7 mouse cellular contexts compared by ENCODE assay signal in the genomic region with DNA sequence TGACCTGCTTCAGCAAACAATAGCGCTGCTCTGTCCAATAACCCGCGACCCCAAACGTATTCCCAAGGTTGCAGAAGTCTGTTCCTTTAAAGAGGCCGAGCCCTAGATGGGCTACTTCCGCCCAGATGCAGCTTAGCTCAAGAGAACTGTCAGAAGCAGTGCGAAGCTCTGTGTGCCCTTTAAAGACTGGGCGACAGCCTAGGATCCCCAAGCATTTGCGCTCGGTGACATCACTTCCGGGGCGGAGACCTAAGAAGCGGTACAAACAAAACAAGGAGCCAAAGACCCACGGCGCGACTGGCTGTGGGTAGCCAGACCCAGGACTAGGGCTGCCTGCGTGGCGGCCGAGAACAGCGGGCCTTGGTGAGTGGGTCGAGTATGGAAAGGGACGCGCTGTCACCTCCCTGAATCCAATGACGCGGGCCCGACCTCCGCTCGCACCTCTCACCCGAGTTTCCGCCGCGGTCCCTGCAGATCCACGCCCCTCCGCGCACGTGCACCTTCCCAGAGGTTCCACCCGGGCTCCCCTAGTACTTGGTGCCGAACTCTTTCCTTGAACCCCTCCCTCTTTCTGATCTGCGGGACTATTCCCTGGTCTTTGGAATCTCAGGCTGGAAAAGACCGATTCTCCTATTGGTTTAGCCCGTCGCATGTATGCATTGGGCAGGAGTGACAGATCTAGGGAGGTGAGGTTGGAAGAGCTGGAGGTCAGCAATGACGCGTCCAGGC. TPM values are rescaled to one million over a fixed set of nuclear protein-coding genes. Genes with fewer than 3 reads are reported as not detected.
DNase-seq lines count a peak whose midpoint lies in the region; ATAC-seq lines count a peak whose summit lies in the region.

A gene (minus strand): TSS at position 219 of the 729 bp plus-strand sequence.

- H3K9me3 ChIP-seq in embryonic facial prominence, embryonic 11.5 days (replicated peaks; ENCODE audit: control insufficient read depth, low read length), result no peaks in the 10 kb centered on the region
- H3K9me3 ChIP-seq in limb, embryonic 10.5 days (replicated peaks), result no peaks in the 10 kb centered on the region
- no peaks in the 10 kb centered on the region for H3K9me3 ChIP-seq in midbrain, embryonic 13.5 days

- peak within 1 kb of the TSS; percentile 64 for H3K9ac ChIP-seq in embryonic facial prominence, embryonic 11.5 days (replicated peaks; ENCODE audit: low read length)
- peak within 1 kb of the TSS; percentile 72 for H3K9ac ChIP-seq in midbrain, embryonic 13.5 days (replicated peaks)

- peak; percentile 96 for DNase-seq in adrenal gland, postnatal 14 days
- peak; percentile 96 for DNase-seq in embryonic facial prominence, embryonic 11.5 days (ENCODE audit: low spot score)
- DNase-seq in kidney, adult 11 months, result peak; percentile 94
- DNase-seq in limb, embryonic 10.5 days (ENCODE audit: low spot score), result peak; percentile 94
- peak; percentile 85 for DNase-seq in spleen, adult 12 weeks (ENCODE audit: low spot score)

- H3K27ac ChIP-seq in embryonic facial prominence, embryonic 11.5 days (replicated peaks; ENCODE audit: low read depth, low read length), result no peak within 1 kb of the TSS
- H3K27ac ChIP-seq in limb, embryonic 10.5 days, result peak within 1 kb of the TSS; percentile 78
- peak within 1 kb of the TSS; percentile 77 for H3K27ac ChIP-seq in midbrain, embryonic 13.5 days

- ATAC-seq in embryonic facial prominence, embryonic 11.5 days (replicated peaks; ENCODE audit: insufficient number of reproducible peaks, low FRiP score, low TSS enrichment, low read depth), result peak; percentile 94
- peak; percentile 91 for ATAC-seq in granulocyte monocyte progenitor cell, adult 5-6 weeks (replicated peaks; ENCODE audit: poor library complexity, severe bottlenecking)
- ATAC-seq in midbrain, embryonic 13.5 days, result peak; percentile 99

- H3K4me3 ChIP-seq in embryonic facial prominence, embryonic 11.5 days (ENCODE audit: low read depth, low read length), result peak within 1 kb of the TSS; percentile 78
- H3K4me3 ChIP-seq in limb, embryonic 10.5 days, result peak within 1 kb of the TSS; percentile 83
- peak within 1 kb of the TSS; percentile 63 for H3K4me3 ChIP-seq in midbrain, embryonic 13.5 days (replicated peaks)

- H3K4me1 ChIP-seq in embryonic facial prominence, embryonic 11.5 days (ENCODE audit: control insufficient read depth, insufficient read depth, low read length), result peaks cover 3% of the 10 kb centered on the region; the same call in 1 of the 2 replicates
- H3K4me1 ChIP-seq in limb, embryonic 10.5 days, result peaks cover 19% of the 10 kb centered on the region
- peaks cover 23% of the 10 kb centered on the region for H3K4me1 ChIP-seq in midbrain, embryonic 13.5 days (replicated peaks)

- H3K27me3 ChIP-seq in embryonic facial prominence, embryonic 11.5 days (ENCODE audit: control insufficient read depth, insufficient read depth, low read length), result no peaks in the 10 kb centered on the region
- no peaks in the 10 kb centered on the region for H3K27me3 ChIP-seq in limb, embryonic 10.5 days (ENCODE audit: low read depth, poor library complexity, severe bottlenecking)
- H3K27me3 ChIP-seq in midbrain, embryonic 13.5 days, result no peaks in the 10 kb centered on the region

- H3K36me3 ChIP-seq in embryonic facial prominence, embryonic 11.5 days (replicated peaks; ENCODE audit: control insufficient read depth, insufficient read depth, low read depth, low read length), result no peaks in the 10 kb centered on the region
- no peaks in the 10 kb centered on the region for H3K36me3 ChIP-seq in limb, embryonic 10.5 days
- H3K36me3 ChIP-seq in midbrain, embryonic 13.5 days, result no peaks in the 10 kb centered on the region

- H3K4me2 ChIP-seq in embryonic facial prominence, embryonic 11.5 days (ENCODE audit: low read depth, low read length), result peak within 1 kb of the TSS; percentile 90
- peak within 1 kb of the TSS; percentile 89 for H3K4me2 ChIP-seq in midbrain, embryonic 13.5 days (replicated peaks)

- under 1% methylated on average over 44 of the region's 44 CpGs for WGBS in embryonic facial prominence, embryonic 11.5 days
- WGBS in limb, embryonic 10.5 days, result under 1% methylated on average over 44 of the region's 44 CpGs
- 0% methylated on average over 44 of the region's 44 CpGs for WGBS in midbrain, embryonic 13.5 days

RNA-seq across cellular contexts. Expression of the gene that starts here (rescaled TPM):
- 29.1 and 29.3 TPM in 2 replicates for total RNA-seq in adrenal gland, postnatal 14 days (2021)
- polyA plus RNA-seq in embryonic facial prominence, embryonic 11.5 days (2014; fragmentation: Nextera tagmentation; extraction: Ambion mirVana), result 6.7 and 8.1 TPM in 2 replicates
- 2.6 and 12.8 TPM in 2 replicates for total RNA-seq in granulocyte monocyte progenitor cell, adult 5-6 weeks (2014; fragmentation: Nextera tagmentation)
- total RNA-seq in granulocyte monocyte progenitor cell, adult 5-6 weeks (2017), result 4.7 and 8.5 TPM in 2 replicates
- polyA plus RNA-seq in limb, embryonic 10.5 days (2016; fragmentation: Nextera tagmentation; extraction: Ambion mirVana), result 7.5 and 8.4 TPM in 2 replicates
- 15.9 and 16.8 TPM in 2 replicates for polyA plus RNA-seq in midbrain, embryonic 13.5 days (2015; fragmentation: Nextera tagmentation; extraction: Ambion mirVana)
